Mouse (Mus musculus) frontal cortex, postnatal 36 days (tissue): ENCODE measurements around the gene Als2cr12.
"Not testable (repeated sequence)": the region's sequence is repeated elsewhere in the genome, so short reads cannot be mapped to it uniquely, and the experiment has no call there.

Experiments used
- DNase-seq, 2 experiments: peaks; one replicate each; pipeline ENCODE4 v3.0.0; 2022; ENCODE audit warnings: low spot score in 2 of 2

The Als2cr12 gene

DNA sequence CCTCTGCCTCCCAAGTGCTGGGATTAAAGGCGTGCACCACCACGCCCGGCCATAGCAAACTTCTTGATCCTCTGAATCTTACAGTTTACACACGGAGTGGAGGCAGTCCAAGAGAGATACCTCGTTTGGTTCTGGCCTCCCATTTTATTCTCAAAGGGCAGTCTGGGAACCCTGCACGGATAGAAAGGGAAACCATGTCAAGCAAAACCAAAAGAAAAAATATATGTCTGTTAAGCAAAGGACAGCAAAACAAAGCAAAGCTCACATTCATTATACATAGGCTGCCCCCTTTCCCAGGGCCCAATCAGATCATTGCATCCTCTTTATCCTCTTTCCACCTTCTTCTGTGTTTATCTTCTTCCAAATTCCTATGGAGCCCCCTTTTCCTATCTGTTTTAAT is 82.0 kb downstream of the Als2cr12 start:
- DNase-seq, result no peak

DNA sequence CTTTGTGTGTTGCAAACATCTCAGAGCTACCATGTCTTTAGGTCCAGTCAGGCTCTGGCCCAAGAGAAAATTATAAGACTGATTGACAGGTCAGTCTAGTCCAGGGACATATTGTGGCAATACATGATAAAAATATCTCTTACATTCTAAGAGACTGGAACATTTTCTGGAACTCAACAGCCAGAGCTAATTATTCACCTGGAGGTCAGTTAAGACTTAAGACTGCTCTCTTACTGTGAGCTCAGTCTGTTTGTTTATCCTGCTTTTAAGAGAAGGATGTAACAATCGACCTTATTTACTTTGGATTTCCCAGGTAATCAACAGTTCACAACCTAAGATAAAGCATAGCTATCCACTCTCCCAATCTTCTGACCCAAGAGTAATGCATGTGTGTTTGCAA is 85.2 kb downstream of the Als2cr12 start:
- no peak for DNase-seq

DNA sequence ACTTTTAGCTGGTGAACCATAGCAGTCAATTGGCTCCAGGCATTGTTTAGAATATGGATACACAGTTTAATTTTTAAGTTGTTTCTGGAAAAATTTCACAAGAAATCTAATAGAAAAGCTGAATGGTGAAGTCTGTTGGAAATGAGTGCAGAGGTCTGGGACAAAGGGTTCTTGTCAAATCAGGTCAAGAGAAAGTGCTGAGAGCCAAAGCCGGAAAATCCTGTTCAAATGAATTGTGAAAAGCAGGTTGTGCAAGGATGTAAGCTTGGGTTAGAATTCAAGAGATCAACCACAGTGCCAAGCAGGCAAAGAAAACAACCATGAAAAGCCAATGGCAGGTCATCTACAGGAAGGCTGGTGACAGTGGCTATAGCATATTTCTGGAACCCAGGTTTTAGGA is 85.6 kb downstream of the Als2cr12 start:
- no peak for DNase-seq

DNA sequence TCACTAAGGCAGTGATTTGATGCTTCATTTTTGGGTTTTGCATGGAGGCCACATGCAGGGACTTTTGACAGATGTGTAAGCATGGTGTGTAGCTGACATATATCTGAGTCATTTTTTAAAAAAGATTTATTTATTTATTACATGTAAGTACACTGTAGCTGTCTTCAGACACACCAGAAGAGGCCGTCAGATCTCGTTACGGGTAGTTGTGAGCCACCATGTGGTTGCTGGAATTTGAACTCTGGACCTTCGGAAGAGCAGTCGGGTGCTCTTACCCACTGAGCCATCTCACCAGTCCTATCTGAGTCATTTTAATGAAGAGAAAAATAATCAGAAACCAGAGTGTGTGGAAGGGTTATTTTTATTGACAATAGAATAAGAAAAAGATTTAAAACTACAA is 86.2 kb downstream of the Als2cr12 start:
- not testable (repeated sequence) for DNase-seq

DNA sequence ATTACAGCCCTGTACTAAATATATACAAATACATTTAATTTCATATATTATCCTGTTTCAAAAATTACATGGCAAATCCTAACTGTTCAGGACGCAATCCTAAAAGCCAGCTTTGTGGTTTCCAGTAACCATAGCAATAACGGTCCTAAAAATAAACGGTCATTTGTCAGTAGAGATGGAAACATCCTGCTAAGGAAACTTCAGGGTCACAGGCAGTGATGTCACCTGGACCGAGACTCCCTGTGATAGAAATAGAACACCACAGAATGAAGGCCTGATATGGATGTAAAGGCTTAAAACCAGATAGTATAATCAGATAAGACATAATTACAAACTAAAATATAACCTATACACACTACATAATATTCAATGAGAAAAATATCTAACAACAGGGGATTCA is 92.1 kb downstream of the Als2cr12 start:
- no peak for DNase-seq

DNA sequence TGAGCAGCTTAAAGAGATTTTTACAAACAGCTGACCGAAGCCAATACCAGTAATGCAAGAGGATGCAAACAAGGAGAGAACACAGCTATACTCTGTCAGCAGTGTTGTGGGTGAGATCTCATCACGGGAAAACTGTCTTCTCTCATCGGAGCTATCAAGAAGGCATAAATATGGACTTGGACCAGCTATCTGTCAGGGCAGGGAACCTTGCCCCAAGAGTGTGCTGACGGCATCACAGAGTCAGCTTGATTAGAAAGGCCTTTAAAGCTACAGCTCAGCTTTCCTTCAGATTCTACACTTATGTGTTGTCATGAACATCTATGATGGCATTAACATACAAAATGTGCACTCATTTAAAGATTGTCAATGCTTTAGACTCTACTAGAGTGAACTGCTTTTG is 93.1 kb downstream of the Als2cr12 start:
- DNase-seq, result no peak
